Mouse (Mus musculus) lung, postnatal 0 days (tissue): ENCODE measurements around the gene Arhgap10.

ENCODE experiments used
- CTCF ChIP-seq: IDR thresholded peaks from 2 replicates; pipeline ENCODE4 v1.5.1; 2016; ENCODE audit warnings: antibody characterized with exemption, mild to moderate bottlenecking
- EP300 ChIP-seq: IDR thresholded peaks from 2 replicates; pipeline ENCODE4 v1.6.1; 2016; ENCODE audit warnings: antibody characterized with exemption, mild to moderate bottlenecking, control low read depth

- TF ChIP-seq CTCF (no peak), EP300 (no peak)
These were observed 266.6 kb downstream of the Arhgap10 start for GRCm38 (mm10) chr8:77251134-77251533.
